In genomic region chr1:158052644-158053043, GRCm38 (mm10) we compare ENCODE assay signal across 9 mouse cellular contexts.
"Had no signal": no experiment of that assay in that cellular context is flagged by ENCODE, and none has a peak within 500 bp of the region (broad histone marks: within the 10 kb centered on the region; RNA-seq: fewer than 3 reads in every experiment).

No protein-coding gene starts in this region.

- DNase-seq: kidney, adult 18-20 months; kidney, adult 9 months; kidney, postnatal 25 days; liver, postnatal 0 days; lung, embryonic 14.5 days; right cerebral cortex, postnatal 25 days; thymus, adult 2 months; thymus, postnatal 14 days; thymus, postnatal 4 days had no signal
